Mouse (Mus musculus) heart, postnatal 14 days (tissue): ENCODE measurements around the gene Vmn2r54. TPM values are rescaled to one million over a fixed set of nuclear protein-coding genes. Genes with fewer than 3 reads are reported as not detected.
"Not testable (repeated sequence)": the region's sequence is repeated elsewhere in the genome, so short reads cannot be mapped to it uniquely, and the experiment has no call there.

Experiments used
- DNase-seq, 2 experiments: peaks; one replicate each; pipeline ENCODE4 v3.0.0; 2021 to 2022
- intact Hi-C: fragments of 180-260 bp; cut with DNase I; formaldehyde crosslinking; loops from one replicate; pipeline ENCODE4 v1.15.1; 2025
- long read RNA-seq, 2 experiments: library from polyadenylated mRNA; stranded (forward); transcript quantifications; one replicate each; pipeline ENCODE4 v2.0.0; 2021
- total RNA-seq, 2 experiments: library from RNA; stranded (reverse); gene quantifications; 2 replicates each; pipeline ENCODE4 v1.2.3; 2021

Gene Vmn2r54
- total RNA-seq = not detected
- long read RNA-seq, experiment 1 = 0 reads
- long read RNA-seq, experiment 2 = 0 reads

DNA sequence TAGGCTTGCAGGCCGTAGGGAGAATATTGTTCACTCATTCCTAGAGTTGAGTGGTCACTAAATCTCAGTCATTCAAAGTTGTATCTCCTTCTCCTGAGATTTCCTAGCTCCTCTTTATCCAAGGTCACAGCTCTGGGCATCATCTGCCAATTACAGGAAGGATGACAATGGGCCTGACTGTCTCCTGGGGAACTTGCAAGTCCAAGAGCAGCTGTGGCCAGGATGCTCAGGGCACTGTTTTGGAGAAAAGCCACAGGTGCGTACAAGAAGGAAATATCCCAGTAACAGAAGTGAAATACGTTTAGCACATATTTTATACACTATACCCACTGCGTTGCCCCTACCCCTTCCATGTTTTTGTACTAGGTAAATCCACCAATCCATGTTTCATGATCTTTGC, at the start of gene Vmn2r54:
Vmn2r54 (minus strand) TSS at position 101 of the 400 bp plus-strand sequence.
- DNase-seq, intact Hi-C loops: not testable (repeated sequence)

DNA sequence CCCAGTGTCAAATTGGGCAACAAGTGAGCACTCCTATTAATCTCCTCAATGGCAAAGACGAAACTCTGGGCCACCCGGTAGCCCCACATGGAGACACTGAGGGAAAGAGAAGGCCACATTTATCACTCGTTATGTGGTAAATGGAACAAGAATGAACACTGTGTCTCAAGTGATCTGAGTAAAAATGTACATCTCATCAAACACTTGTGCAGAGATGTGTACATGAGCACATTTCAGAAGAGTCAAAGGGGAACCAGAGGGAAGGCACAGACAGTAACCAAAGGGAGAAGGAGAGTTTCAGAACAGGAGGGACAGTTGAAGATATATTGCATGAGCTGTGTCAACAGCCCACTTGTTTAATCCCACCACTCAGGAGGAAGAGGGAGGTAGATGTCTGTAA, 44.8 kb upstream of the Vmn2r54 start, which contains the start of gene Vmn2r55:
Vmn2r55 (minus strand) TSS at position 101 of the 400 bp plus-strand sequence.
- intact Hi-C loops = not testable (repeated sequence)

DNA sequence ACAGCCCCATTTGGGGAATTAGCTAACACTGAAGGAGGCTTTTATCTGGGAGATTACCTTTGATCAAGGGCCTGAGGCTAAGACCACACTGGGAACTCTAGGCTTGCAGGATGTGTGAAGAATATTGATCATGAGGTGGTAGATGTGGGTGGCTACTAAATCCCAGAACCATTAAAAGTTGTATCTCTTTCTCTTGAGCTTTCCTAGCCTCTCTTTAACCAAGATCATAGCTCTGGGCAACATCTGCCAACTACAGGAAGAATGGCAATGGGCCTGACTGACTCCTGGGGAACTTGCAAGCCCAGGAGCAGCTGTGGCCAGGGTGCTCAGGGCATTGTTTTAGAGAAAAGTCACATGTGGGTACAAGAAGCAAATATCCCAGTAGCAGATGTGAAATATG, 31.4 kb downstream of the Vmn2r54 start, which contains the start of gene Vmn2r53:
Vmn2r53 (minus strand) TSS at position 101 of the 400 bp plus-strand sequence.
- intact Hi-C loops = no loop called here
- DNase-seq = no peak

More for the DNA sequence above, 44.8 kb upstream of the Vmn2r54 start, which contains the start of gene Vmn2r55:
- DNase-seq = not testable (repeated sequence)

Other genes starting within 250 kb of the Vmn2r54 start
- 1 to 10 TPM; 2.0 to 2.2 TPM for gene Zfp551, start 217.6 kb downstream of the Vmn2r54 start, total RNA-seq
- 10 to 100 TPM; 12.1 to 14.0 TPM for gene Zfp606, start 162.0 kb downstream of the Vmn2r54 start, total RNA-seq
- not detected for gene 2900092C05Rik, start 127.8 kb downstream of the Vmn2r54 start, total RNA-seq
- gene Vmn2r53, start 31.5 kb downstream of the Vmn2r54 start, total RNA-seq = under 1 TPM; 0.02 TPM
- not detected for gene Vmn2r55, start 44.7 kb upstream of the Vmn2r54 start, total RNA-seq
- gene Vmn2r56, start 94.7 kb upstream of the Vmn2r54 start, total RNA-seq = not detected
- 1 to 10 TPM; 1.4 TPM for gene Zscan18, start 163.3 kb upstream of the Vmn2r54 start, total RNA-seq
- 1 to 10 TPM; 8.6 to 9.3 TPM for gene Zfp329, start 178.5 kb upstream of the Vmn2r54 start, total RNA-seq
- gene Zfp110, start 194.4 kb upstream of the Vmn2r54 start, total RNA-seq = 10 to 100 TPM; 15.1 to 17.3 TPM
- gene Zfp128, start 240.9 kb upstream of the Vmn2r54 start, total RNA-seq = 1 to 10 TPM; 3.9 to 4.0 TPM